Mouse (Mus musculus): Measurements from ENCODE around the gene Gm10073.

- TF ChIP-seq CTCF (IDR thresholded peaks at IDR 0.05; ENCODE audit: borderline replicate concordance, insufficient read depth, low read length), result no peak
- TF ChIP-seq POLR2A (IDR thresholded peaks at IDR 0.05; ENCODE audit: low read depth, low read length), result no peak
Measured at GRCm38 (mm10) chr8:106584942-106585670, 11.8 kb upstream of the Gm10073 start.

All from embryonic fibroblast, embryonic 13.5 days (primary cell).